Mouse (Mus musculus) G1E (cell line): ENCODE measurements around the gene Dab2. TPM values are rescaled to one million over a fixed set of nuclear protein-coding genes. Genes with fewer than 3 reads are reported as not detected.

Experiments used
- ATAC-seq: 2 replicates; pipeline ENCODE4 v1.8.0; 2016; ENCODE audit warnings: mild to moderate bottlenecking; ENCODE audit not compliant: insufficient number of reproducible peaks, poor library complexity, low FRiP score, severe bottlenecking; ENCODE audit errors: extremely low read depth
- DNase-seq: peaks from one replicate; pipeline ENCODE4 v3.0.0; 2012; ENCODE audit warnings: low spot score
- H3K27me3 ChIP-seq: 2 replicates; pipeline ENCODE4 v1.6.1; 2012; ENCODE audit warnings: mild to moderate bottlenecking, low read length, inconsistent platforms; ENCODE audit not compliant: insufficient read depth
- H3K36me3 ChIP-seq: replicated peaks from 2 replicates; pipeline ENCODE3; 2012; ENCODE audit warnings: mild to moderate bottlenecking, inconsistent platforms
- H3K4me1 ChIP-seq: 2 replicates; pipeline ENCODE4 v1.6.1; 2012; ENCODE audit warnings: low read depth, low read length, inconsistent platforms, mixed read lengths; ENCODE audit not compliant: insufficient read depth
- H3K4me3 ChIP-seq: 2 replicates; pipeline ENCODE4 v1.5.1; 2012; ENCODE audit warnings: low read depth, mild to moderate bottlenecking, inconsistent platforms, low read length, moderate library complexity, mixed read lengths
- H3K9me3 ChIP-seq: replicated peaks from 2 replicates; pipeline ENCODE4 v1.6.1; 2012; ENCODE audit warnings: inconsistent platforms
- CTCF ChIP-seq: IDR thresholded peaks from 2 replicates; pipeline ENCODE4 v1.5.1; 2012; ENCODE audit warnings: low read depth, low read length, inconsistent platforms, mixed read lengths
- GATA1 ChIP-seq: IDR thresholded peaks from 2 replicates; pipeline ENCODE4 v1.6.1; 2012; ENCODE audit warnings: borderline replicate concordance, low read length, inconsistent platforms, mixed read lengths
- GATA2 ChIP-seq: IDR thresholded peaks from 2 replicates; pipeline ENCODE4 v1.6.1; 2012; ENCODE audit warnings: low read depth, low read length, inconsistent platforms, borderline replicate concordance
- POLR2AphosphoS5 ChIP-seq: IDR thresholded peaks from 2 replicates; pipeline ENCODE4 v1.6.1; 2012; ENCODE audit warnings: low read depth, low read length, inconsistent platforms; ENCODE audit not compliant: insufficient replicate concordance
- TAL1 ChIP-seq: conservative IDR thresholded peaks from 2 replicates; pipeline ENCODE4 v1.6.1; 2012; ENCODE audit warnings: low read depth, low read length, inconsistent platforms, mixed read lengths
- polyA plus RNA-seq: library from polyadenylated mRNA; stranded (reverse); fragments of >175 nt; gene quantifications from 2 replicates; pipeline ENCODE4 v1.2.3, GENCODE M21; 2012
- total RNA-seq, 2 experiments: library from RNA; stranded (forward) in 1 of 2; stranded (reverse) in 1 of 2; fragments of 200-1000 nt in 1 of 2; fragments of >200 nt in 1 of 2; fragmentation: Nextera tagmentation in 1 of 2; gene quantifications; 2 replicates each; pipeline ENCODE4 v1.2.3; 2014 to 2017

Dab2 gene
- total and polyA plus RNA-seq, 3 experiments: 0.38 TPM; not detected in 2

DNA sequence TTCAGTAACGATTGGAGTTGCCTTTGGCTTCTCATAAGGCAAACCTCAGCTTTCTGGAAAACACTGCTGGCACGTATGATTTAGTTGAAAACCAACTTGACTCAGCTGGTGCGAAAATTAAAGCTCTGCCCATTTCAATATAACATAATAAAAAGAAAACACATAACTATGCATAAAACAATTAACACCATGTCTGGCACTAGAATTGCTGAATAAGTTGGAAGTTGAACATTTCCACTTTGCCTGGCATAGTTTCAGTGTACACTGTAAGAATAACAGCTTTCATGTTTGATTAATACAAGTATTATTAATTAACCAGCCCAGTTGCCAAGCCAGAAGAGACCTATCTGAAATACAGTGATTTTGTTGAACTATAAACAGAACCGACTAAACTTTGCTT lies 2.6 kb downstream of the Dab2 start:
- Histone ChIP-seq H3K36me3 (no peaks in the 10 kb centered on the region), H3K4me1 (no peaks in the 10 kb centered on the region), H3K27me3 (peaks cover 6% of the 10 kb centered on the region; the same call in 1 of the 2 replicates), H3K4me3 (no peak overlapping the region), H3K9me3 (no peaks in the 10 kb centered on the region)
- no peak for TF ChIP-seq POLR2AphosphoS5
- TF ChIP-seq CTCF: no peak
- no peak for TF ChIP-seq GATA2
- no peak for TF ChIP-seq TAL1
- no peak for TF ChIP-seq GATA1
- ATAC-seq: no peak
- no peak for DNase-seq

GRCm38 (mm10) chr15:6303822-6304221 lies 4.2 kb downstream of the Dab2 start:
- no peak for DNase-seq
- TF ChIP-seq TAL1: no peak
- TF ChIP-seq GATA2: no peak
- no peak for TF ChIP-seq GATA1
- TF ChIP-seq CTCF: no peak
- no peak for TF ChIP-seq POLR2AphosphoS5
- H3K27me3 ChIP-seq: peaks cover 6% of the 10 kb centered on the region; the same call in 1 of the 2 replicates
- no peaks in the 10 kb centered on the region for H3K4me1 ChIP-seq
- ATAC-seq: no peak
- H3K4me3 ChIP-seq: no peak overlapping the region
- H3K9me3 ChIP-seq: no peaks in the 10 kb centered on the region
- H3K36me3 ChIP-seq: no peaks in the 10 kb centered on the region

- TF ChIP-seq CTCF (no peak), POLR2AphosphoS5 (no peak), TAL1 (no peak), GATA2 (no peak), GATA1 (no peak)
- Histone ChIP-seq H3K4me1 (no peaks in the 10 kb centered on the region), H3K27me3 (no peaks in the 10 kb centered on the region; the same call in 1 of the 2 replicates), H3K9me3 (no peaks in the 10 kb centered on the region), H3K36me3 (no peaks in the 10 kb centered on the region), H3K4me3 (no peak overlapping the region)
- DNase-seq: no peak
- ATAC-seq: no peak
Observed at GRCm38 (mm10) chr15:6309633-6310032, 10.0 kb downstream of the Dab2 start.

- no peaks in the 10 kb centered on the region for H3K4me1 ChIP-seq
- H3K36me3 ChIP-seq: no peaks in the 10 kb centered on the region
- DNase-seq (no peak), ATAC-seq (no peak)
- no peak overlapping the region for H3K4me3 ChIP-seq
- TF ChIP-seq CTCF (no peak), GATA1 (no peak), TAL1 (no peak), POLR2AphosphoS5 (no peak), GATA2 (no peak)
- no peaks in the 10 kb centered on the region for H3K9me3 ChIP-seq
- H3K27me3 ChIP-seq: no peaks in the 10 kb centered on the region; the same call in 1 of the 2 replicates
Observed at GRCm38 (mm10) chr15:6310417-6310816, 10.8 kb downstream of the Dab2 start.

- no peaks in the 10 kb centered on the region for H3K36me3 ChIP-seq
- no peak overlapping the region for H3K4me3 ChIP-seq
- no peak for ATAC-seq
- DNase-seq: no peak
- H3K4me1 ChIP-seq: no peaks in the 10 kb centered on the region
- TF ChIP-seq GATA2 (no peak), TAL1 (no peak), POLR2AphosphoS5 (no peak), GATA1 (no peak), CTCF (no peak)
- H3K9me3 ChIP-seq: no peaks in the 10 kb centered on the region
- H3K27me3 ChIP-seq: no peaks in the 10 kb centered on the region; the same call in 1 of the 2 replicates
Observed at GRCm38 (mm10) chr15:6312396-6312795, 12.8 kb downstream of the Dab2 start.

DNA sequence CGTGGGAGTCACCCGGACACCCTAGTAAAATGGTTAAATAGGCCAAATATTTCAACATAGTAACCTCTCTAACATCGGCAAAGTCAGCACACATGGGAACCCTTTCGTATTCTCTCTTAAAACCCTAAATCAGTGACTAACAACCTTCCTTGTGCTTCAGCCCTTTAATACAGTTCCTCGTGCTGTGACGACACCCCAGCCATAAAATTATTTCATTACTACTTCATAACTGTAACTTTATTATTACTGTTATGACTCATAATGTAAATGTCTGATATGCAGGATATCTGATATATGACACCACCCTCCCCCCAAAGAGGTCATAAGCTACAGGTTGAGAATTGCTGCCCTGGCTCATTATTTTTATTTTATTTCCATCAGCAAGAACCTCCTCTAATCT lies 19.8 kb downstream of the Dab2 start:
- H3K4me3 ChIP-seq: no peak overlapping the region
- ATAC-seq (no peak), DNase-seq (no peak)
- H3K27me3 ChIP-seq: peaks cover 11% of the 10 kb centered on the region; the same call in 1 of the 2 replicates
- H3K9me3 ChIP-seq: no peaks in the 10 kb centered on the region
- no peaks in the 10 kb centered on the region for H3K4me1 ChIP-seq
- TF ChIP-seq GATA2 (no peak), POLR2AphosphoS5 (no peak), GATA1 (no peak), TAL1 (no peak), CTCF (no peak)
- H3K36me3 ChIP-seq: no peaks in the 10 kb centered on the region

GRCm38 (mm10) chr15:6320501-6320900 lies 20.9 kb downstream of the Dab2 start:
- no peak for TF ChIP-seq GATA1
- no peak for TF ChIP-seq TAL1
- no peak for TF ChIP-seq CTCF
- no peak for TF ChIP-seq GATA2
- TF ChIP-seq POLR2AphosphoS5: no peak
- Histone ChIP-seq H3K9me3 (no peaks in the 10 kb centered on the region), H3K36me3 (no peaks in the 10 kb centered on the region), H3K27me3 (peaks cover 11% of the 10 kb centered on the region; the same call in 1 of the 2 replicates), H3K4me3 (no peak overlapping the region), H3K4me1 (no peaks in the 10 kb centered on the region)
- ATAC-seq (no peak), DNase-seq (no peak)
